Mouse (Mus musculus) spleen, embryonic (tissue): ENCODE results near the gene Lcat.

Experiments used
- CTCF ChIA-PET: fragments of 350-600 bp; sonication (Branson Sonifier 250); formaldehyde crosslinking; loops from one replicate; lab custom pipeline; 2022; lab: Charles Lee

Gene Lcat

GRCm38 (mm10) chr8:105892432-105892831 is 50.8 kb downstream of the Lcat start:
- CTCF ChIA-PET, result interaction anchor here (0.9 to 1.4 kb wide), 2 partner anchors 10 to 225 kb away, joined by 4 read pairs; no protein-coding TSS in a partner anchor

- CTCF ChIA-PET, result interaction anchor here (0.6 kb wide), 1 partner anchor 19 kb away, joined by 3 read pairs; no protein-coding TSS in a partner anchor
These were observed 52.3 kb downstream of the Lcat start for GRCm38 (mm10) chr8:105890870-105891269.

- CTCF ChIA-PET, result no interaction called here
These were observed 53.3 kb downstream of the Lcat start for GRCm38 (mm10) chr8:105889756-105890465.
